Mouse (Mus musculus) neural tube, embryonic 15.5 days (tissue): ENCODE data around the gene Dnajc12. TPM values are rescaled to one million over a fixed set of nuclear protein-coding genes. Genes with fewer than 3 reads are reported as not detected.
"Not testable (repeated sequence)": the region's sequence is repeated elsewhere in the genome, so short reads cannot be mapped to it uniquely, and the experiment has no call there.

Experiments used
- ATAC-seq: fragments of 200-750 bp; cut with Nextera tagmentation; 2 replicates; pipeline ENCODE4 v1.8.0; 2017; ENCODE audit warnings: mild to moderate bottlenecking, moderate TSS enrichment, moderate library complexity; ENCODE audit not compliant: low FRiP score
- H3K27ac ChIP-seq: fragments of 300-500 bp; sonication (generic); replicated peaks from 2 replicates; pipeline ENCODE4 v1.5.1; 2015; ENCODE audit warnings: mild to moderate bottlenecking, inconsistent platforms
- H3K27me3 ChIP-seq: fragments of 300-500 bp; sonication (generic); replicated peaks from 2 replicates; pipeline ENCODE4 v1.6.1; 2015; ENCODE audit warnings: inconsistent platforms
- H3K36me3 ChIP-seq: fragments of 300-500 bp; sonication (generic); 2 replicates; pipeline ENCODE4 v1.6.1; 2015; ENCODE audit warnings: inconsistent platforms
- H3K4me1 ChIP-seq: fragments of 300-500 bp; sonication (generic); 2 replicates; pipeline ENCODE4 v1.6.1; 2015; ENCODE audit warnings: inconsistent platforms
- H3K4me2 ChIP-seq: fragments of 300-500 bp; sonication (generic); 2 replicates; pipeline ENCODE4 v1.6.1; 2015; ENCODE audit warnings: inconsistent platforms, mild to moderate bottlenecking, moderate library complexity
- H3K4me3 ChIP-seq: fragments of 300-500 bp; sonication (generic); replicated peaks from 2 replicates; pipeline ENCODE4 v1.5.1; 2015; ENCODE audit warnings: mild to moderate bottlenecking, inconsistent platforms
- H3K9ac ChIP-seq: fragments of 300-500 bp; sonication (generic); replicated peaks from 2 replicates; pipeline ENCODE4 v1.6.1; 2015; ENCODE audit warnings: mild to moderate bottlenecking, inconsistent platforms
- H3K9me3 ChIP-seq: fragments of 300-500 bp; sonication (generic); replicated peaks from 2 replicates; pipeline ENCODE4 v1.6.1; 2016; ENCODE audit warnings: inconsistent platforms
- WGBS: fragments of 180-500 bp; shearing (Covaris S2); methylation state at CpG from one replicate; pipeline ENCODE4 v1.1.7; 2015; ENCODE audit warnings: mixed read lengths; 5-methylcytosine and 5-hydroxymethylcytosine counted together
- polyA plus RNA-seq: library from polyadenylated mRNA; unstranded; fragments of >200 nt; fragmentation: Nextera tagmentation; extraction: Ambion mirVana; gene quantifications from 2 replicates; pipeline ENCODE4 v1.2.1, GENCODE M21; 2015

Gene Dnajc12
- polyA plus RNA-seq, 1 experiment from 2014 or later: 27.5 TPM

GRCm38 (mm10) chr10:63438736-63439262, 56.6 kb downstream of the Dnajc12 start:
- no peaks in the 10 kb centered on the region for H3K9me3 ChIP-seq
- H3K36me3 ChIP-seq: no peaks in the 10 kb centered on the region
- no peak overlapping the region for H3K9ac ChIP-seq
- no peaks in the 10 kb centered on the region for H3K27me3 ChIP-seq
- no peak overlapping the region for H3K4me3 ChIP-seq
- H3K4me2 ChIP-seq: no peak overlapping the region
- H3K4me1 ChIP-seq: no peaks in the 10 kb centered on the region
- ATAC-seq: no peak
- no peak overlapping the region for H3K27ac ChIP-seq

GRCm38 (mm10) chr10:63439694-63440228, 57.5 kb downstream of the Dnajc12 start:
- no peak for ATAC-seq
- no peaks in the 10 kb centered on the region for H3K9me3 ChIP-seq
- no peaks in the 10 kb centered on the region for H3K4me1 ChIP-seq
- H3K27me3 ChIP-seq: no peaks in the 10 kb centered on the region
- H3K4me3 ChIP-seq: no peak overlapping the region
- no peaks in the 10 kb centered on the region for H3K36me3 ChIP-seq
- H3K9ac ChIP-seq: no peak overlapping the region
- no peak overlapping the region for H3K27ac ChIP-seq
- WGBS: 73% methylated on average over 7 of the region's 7 CpGs
- no peak overlapping the region for H3K4me2 ChIP-seq

- H3K4me2 ChIP-seq, H3K9ac ChIP-seq, ATAC-seq, H3K9me3 ChIP-seq, H3K4me1 ChIP-seq, H3K27ac ChIP-seq, H3K4me3 ChIP-seq, H3K27me3 ChIP-seq, H3K36me3 ChIP-seq: not testable (repeated sequence)
- WGBS: 93% methylated on average over 13 of the region's 13 CpGs
These were observed 62.6 kb downstream of the Dnajc12 start for GRCm38 (mm10) chr10:63444602-63445387.

GRCm38 (mm10) chr10:63453926-63454325, 71.7 kb downstream of the Dnajc12 start:
- no peak for ATAC-seq
- Histone ChIP-seq H3K9ac (no peak overlapping the region), H3K27me3 (no peaks in the 10 kb centered on the region), H3K27ac (no peak overlapping the region), H3K4me3 (no peak overlapping the region), H3K9me3 (no peaks in the 10 kb centered on the region), H3K36me3 (no peaks in the 10 kb centered on the region), H3K4me1 (peaks cover 8% of the 10 kb centered on the region), H3K4me2 (no peak overlapping the region)
- 92% methylated on average over 4 of the region's 4 CpGs for WGBS

- no peak overlapping the region for H3K9ac ChIP-seq
- peaks cover 8% of the 10 kb centered on the region for H3K4me1 ChIP-seq
- peak; percentile 78 for ATAC-seq
- 26% methylated on average over 8 of the region's 8 CpGs for WGBS
- H3K4me2 ChIP-seq: no peak overlapping the region
- no peaks in the 10 kb centered on the region for H3K9me3 ChIP-seq
- no peaks in the 10 kb centered on the region for H3K27me3 ChIP-seq
- no peaks in the 10 kb centered on the region for H3K36me3 ChIP-seq
- no peak overlapping the region for H3K4me3 ChIP-seq
- H3K27ac ChIP-seq: peak overlapping the region; percentile 66
These were observed 73.1 kb downstream of the Dnajc12 start for GRCm38 (mm10) chr10:63455110-63455878.

- Histone ChIP-seq H3K9ac (no peak overlapping the region), H3K36me3 (no peaks in the 10 kb centered on the region), H3K4me2 (peak overlapping the region; percentile 15), H3K4me3 (0 out of 2 replicates have a peak overlapping the region, but pooled peaks have one; percentile 0), H3K27ac (peak overlapping the region; percentile 46), H3K4me1 (peaks cover 8% of the 10 kb centered on the region), H3K9me3 (no peaks in the 10 kb centered on the region), H3K27me3 (no peaks in the 10 kb centered on the region)
- 62% methylated on average over 17 of the region's 17 CpGs for WGBS
- no peak for ATAC-seq
These were observed 75.3 kb downstream of the Dnajc12 start for GRCm38 (mm10) chr10:63457292-63458128.

Other genes with a start within 250 kb of the Dnajc12 start
- gene Mypn, start 178.5 kb upstream of the Dnajc12 start, polyA plus RNA-seq: 1.1 and 1.8 TPM in 2 replicates
- 23.7 and 27.0 TPM in 2 replicates for gene Herc4, start 138.6 kb upstream of the Dnajc12 start, polyA plus RNA-seq
- gene Sirt1, start 739 bp upstream of the Dnajc12 start, polyA plus RNA-seq: 4.4 and 4.7 TPM in 2 replicates
- not detected in 2 replicates for gene Gm7075, start 39.3 kb downstream of the Dnajc12 start, polyA plus RNA-seq
- gene Ctnna3, start 47.7 kb downstream of the Dnajc12 start, polyA plus RNA-seq: 7.9 and 9.5 TPM in 2 replicates